Mouse (Mus musculus) frontal cortex, postnatal 25 days (tissue): Measurements from ENCODE around the gene Gm11938.

Source experiments
- DNase-seq, 2 experiments: peaks; one replicate each; pipeline ENCODE4 v3.0.0; 2022; ENCODE audit warnings: low spot score in 2 of 2

Gm11938 gene

GRCm38 (mm10) chr11:99574106-99574505 lies 29.0 kb downstream of the Gm11938 start:
- peak; percentile 38 to 52 for DNase-seq

- no peak for DNase-seq
These were observed 29.9 kb downstream of the Gm11938 start for GRCm38 (mm10) chr11:99573164-99573563.

DNA sequence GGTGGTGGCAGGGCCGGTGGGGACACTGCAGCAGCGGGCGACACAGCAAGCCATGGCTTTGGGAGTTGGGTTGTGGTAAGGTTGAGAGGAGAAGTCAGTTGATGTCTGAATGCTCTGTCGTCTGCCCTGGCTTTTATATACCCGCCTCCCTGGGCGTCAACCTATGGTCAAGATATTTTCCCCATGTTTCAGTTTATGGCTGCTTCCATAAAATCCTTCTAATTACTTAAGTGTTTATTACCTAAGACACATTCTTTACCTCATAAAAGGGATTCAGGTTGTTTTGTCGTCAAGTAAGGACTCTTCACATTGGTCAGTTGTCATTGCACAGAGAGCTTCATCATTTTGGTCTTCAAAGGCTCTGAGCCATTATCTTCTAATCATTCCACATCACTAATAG lies 36.6 kb downstream of the Gm11938 start, which contains the start of gene Krtap3-1:
TSS of gene Krtap3-1 (minus strand) at position 101 of the 400 bp plus-strand sequence.
- DNase-seq: no peak

- no peak for DNase-seq
These were observed 40.5 kb downstream of the Gm11938 start for GRCm38 (mm10) chr11:99562580-99562979.

- DNase-seq: no peak
These were observed 43.7 kb downstream of the Gm11938 start, which contains the start of gene Gm11939 for GRCm38 (mm10) chr11:99559366-99559765. Gene Gm11939, minus strand, starts transcription at chr11:99559466.

DNA sequence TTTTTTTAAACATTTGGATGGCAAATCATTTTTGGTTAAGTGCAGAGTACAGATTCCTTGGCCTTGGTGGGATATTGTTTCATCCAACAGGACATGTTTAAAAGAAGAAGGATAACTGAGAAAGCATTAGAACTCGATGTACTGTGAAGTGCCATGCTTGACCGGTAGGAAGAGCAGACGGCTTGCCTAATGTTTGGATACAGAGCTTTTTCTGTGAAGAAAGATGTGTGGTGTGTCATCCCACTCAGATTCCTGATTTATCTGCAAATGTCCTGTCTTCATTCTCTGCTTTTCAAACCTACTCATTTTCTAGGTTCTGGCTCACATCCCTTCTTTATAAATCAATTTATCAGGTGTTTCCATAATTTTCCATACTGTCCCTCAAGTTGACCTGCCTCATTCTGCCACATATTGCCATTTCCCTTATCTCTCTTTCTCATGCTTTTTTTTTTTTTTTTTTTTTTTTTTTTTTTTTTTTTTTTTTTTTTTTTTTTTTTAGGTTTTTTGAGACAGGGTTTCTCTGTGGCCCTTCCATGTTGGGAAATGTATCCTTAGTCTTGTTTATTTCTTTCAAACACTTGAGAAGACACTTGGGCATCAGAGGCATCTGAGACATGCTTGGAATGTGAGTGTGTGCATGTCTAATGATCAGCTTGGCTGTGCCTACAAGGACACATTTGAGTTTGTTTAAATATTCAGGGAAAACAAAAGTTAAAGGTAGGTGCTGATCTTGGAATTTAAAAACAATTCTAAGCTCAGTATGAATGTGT lies 44.9 kb downstream of the Gm11938 start:
- no peak for DNase-seq

DNA sequence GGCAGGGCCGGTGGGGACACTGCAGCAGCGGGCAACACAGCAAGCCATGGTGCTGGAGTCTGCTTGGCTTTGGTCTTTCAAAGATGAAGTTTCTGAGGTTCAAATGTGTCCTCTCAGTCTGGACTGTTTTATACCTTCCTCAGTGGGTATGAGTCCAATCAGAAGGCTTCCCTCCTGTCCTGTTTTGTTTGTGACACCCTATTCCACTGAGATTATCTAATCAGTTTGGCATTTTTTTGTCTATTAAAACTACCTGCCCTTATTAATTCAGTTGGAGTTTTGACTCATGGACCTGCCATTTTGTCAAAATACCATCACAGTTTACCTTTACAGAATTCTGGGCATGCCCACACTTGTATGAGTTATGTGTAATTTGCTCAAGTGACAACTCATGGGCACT lies 46.4 kb downstream of the Gm11938 start, which contains the start of gene Krtap3-2:
TSS of gene Krtap3-2 (minus strand) at position 101 of the 400 bp plus-strand sequence.
- DNase-seq: no peak

- no peak for DNase-seq
These were observed 46.9 kb downstream of the Gm11938 start for GRCm38 (mm10) chr11:99556195-99556594.
